Mouse (Mus musculus): ENCODE results near the gene Hrct1. TPM values are rescaled to one million over a fixed set of nuclear protein-coding genes. Genes with fewer than 3 reads are reported as not detected.

Gene Hrct1
- polyA plus RNA-seq, 1 experiment from 2014 or later: 0.19 TPM

DNA sequence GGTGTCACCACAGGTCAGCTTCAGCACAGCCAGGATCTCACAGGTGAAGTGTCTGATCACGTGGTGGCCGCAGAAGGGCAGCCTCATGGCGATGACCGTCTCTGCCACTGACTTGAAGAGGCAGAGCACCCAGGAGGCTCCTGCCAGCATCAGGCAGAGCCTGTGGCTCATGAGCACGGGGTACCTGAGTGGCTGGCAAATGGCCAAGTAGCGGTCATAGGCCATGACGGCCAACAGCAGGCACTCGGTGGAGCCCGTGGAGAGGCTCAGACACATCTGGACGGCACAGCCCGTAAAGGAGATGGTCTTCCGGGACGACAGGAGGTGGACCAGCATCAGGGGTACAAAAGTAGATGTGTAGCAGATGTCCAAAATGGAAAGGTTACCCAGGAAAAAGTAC, 21.0 kb upstream of the Hrct1 start:
- H3K36me3 ChIP-seq: no peaks in the 10 kb centered on the region
- WGBS (ENCODE audit: insufficient replicate concordance): 76% methylated on average over 13 of the region's 13 CpGs
- H3K9me3 ChIP-seq (replicated peaks): no peaks in the 10 kb centered on the region
- peaks cover 46% of the 10 kb centered on the region for H3K27me3 ChIP-seq (replicated peaks)
- no peaks in the 10 kb centered on the region for H3K4me1 ChIP-seq
- H3K4me2 ChIP-seq: no peak overlapping the region
- H3K4me3 ChIP-seq: no peak overlapping the region
- H3K9ac ChIP-seq: no peak overlapping the region
- no peak overlapping the region for H3K27ac ChIP-seq
- ATAC-seq: no peak

DNA sequence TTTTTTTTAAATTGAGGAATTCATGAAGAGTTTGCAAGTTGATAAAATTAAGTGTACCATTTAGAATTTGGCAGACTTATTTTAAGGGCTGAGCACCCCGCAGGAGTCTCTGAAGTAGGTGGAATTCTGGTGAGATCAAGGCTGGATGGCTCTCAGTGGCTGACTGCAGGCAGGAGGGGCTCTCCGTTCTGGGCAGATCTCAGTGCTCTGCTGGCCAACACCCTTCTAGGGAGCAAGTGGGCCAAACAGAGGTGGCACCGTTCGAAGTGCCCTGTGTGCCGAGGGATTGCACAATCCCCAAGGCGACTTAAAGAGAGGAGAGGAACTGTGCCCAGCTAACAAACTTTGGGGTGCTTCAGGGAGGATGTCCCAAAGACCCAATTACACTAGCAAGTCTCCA, 17.1 kb upstream of the Hrct1 start, which contains the start of gene Olfr71:
Olfr71 (minus strand) TSS at position 387 of the 400 bp plus-strand sequence.
- ATAC-seq: no peak
- Histone ChIP-seq H3K9me3 (replicated peaks) (no peaks in the 10 kb centered on the region), H3K36me3 (no peaks in the 10 kb centered on the region), H3K27ac (no peak within 1 kb of the TSS), H3K4me2 (no peak within 1 kb of the TSS), H3K4me3 (no peak within 1 kb of the TSS), H3K4me1 (no peaks in the 10 kb centered on the region), H3K27me3 (replicated peaks) (peaks cover 62% of the 10 kb centered on the region), H3K9ac (no peak within 1 kb of the TSS)
- 62% methylated on average over 6 of the region's 6 CpGs for WGBS (ENCODE audit: insufficient replicate concordance)

DNA sequence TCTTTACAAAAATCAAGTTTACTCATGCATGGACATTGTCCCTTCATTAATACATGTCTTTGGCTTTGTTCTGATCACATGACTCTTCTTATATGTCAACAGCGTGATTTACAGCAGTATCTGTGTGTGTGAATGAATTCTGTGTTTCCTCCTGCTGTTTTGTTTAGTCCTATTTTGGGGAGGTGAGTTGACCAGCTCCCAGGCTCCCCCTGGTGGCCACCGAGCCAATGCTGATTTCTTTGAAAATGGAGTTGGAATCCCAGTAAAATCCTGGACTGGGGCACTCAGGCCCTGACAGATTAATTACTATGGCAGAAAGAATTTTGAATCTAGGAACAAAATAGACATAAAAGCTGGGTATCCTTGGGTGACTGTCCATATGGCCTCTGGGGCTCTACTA, 15.2 kb upstream of the Hrct1 start:
- H3K36me3 ChIP-seq: no peaks in the 10 kb centered on the region
- H3K27me3 ChIP-seq (replicated peaks): peaks cover 57% of the 10 kb centered on the region
- H3K9ac ChIP-seq: no peak overlapping the region
- 1% methylated on average over 2 of the region's 2 CpGs for WGBS (ENCODE audit: insufficient replicate concordance)
- H3K27ac ChIP-seq: no peak overlapping the region
- no peaks in the 10 kb centered on the region for H3K4me1 ChIP-seq
- H3K4me3 ChIP-seq: no peak overlapping the region
- ATAC-seq: no peak
- no peaks in the 10 kb centered on the region for H3K9me3 ChIP-seq (replicated peaks)
- H3K4me2 ChIP-seq: no peak overlapping the region

DNA sequence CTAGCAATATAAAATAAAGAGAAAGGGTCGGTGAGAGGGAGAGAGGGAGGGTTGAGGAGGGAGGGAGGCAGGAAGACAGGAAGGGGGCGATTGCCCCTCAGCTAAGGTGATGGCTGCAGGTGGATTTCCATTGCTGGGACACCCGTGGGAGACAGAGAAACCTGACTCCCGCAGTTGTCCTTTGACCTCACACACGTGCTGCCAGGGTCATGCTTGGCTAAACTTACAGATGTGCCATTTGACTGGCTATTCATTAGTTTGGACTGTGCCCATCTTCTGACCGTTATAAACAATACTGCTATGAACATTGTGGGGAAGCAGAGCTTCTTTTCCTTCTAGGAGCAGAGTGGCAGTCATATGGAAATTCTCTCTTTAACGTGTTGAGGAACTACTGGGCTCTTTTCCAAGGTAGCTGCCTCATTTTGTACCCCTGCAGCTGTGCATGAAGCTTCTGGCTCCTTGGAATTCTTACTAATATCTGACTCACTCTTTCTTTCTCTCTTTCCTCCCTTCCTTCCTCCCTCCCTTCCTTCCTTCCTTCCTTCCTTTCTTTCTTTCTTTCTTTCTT, 13.3 kb upstream of the Hrct1 start:
- H3K9ac ChIP-seq: no peak overlapping the region
- H3K4me1 ChIP-seq: no peaks in the 10 kb centered on the region
- ATAC-seq: no peak
- no peak overlapping the region for H3K4me3 ChIP-seq
- no peak overlapping the region for H3K27ac ChIP-seq
- H3K27me3 ChIP-seq (replicated peaks): peaks cover 42% of the 10 kb centered on the region
- H3K4me2 ChIP-seq: no peak overlapping the region
- H3K9me3 ChIP-seq (replicated peaks): no peaks in the 10 kb centered on the region
- no peaks in the 10 kb centered on the region for H3K36me3 ChIP-seq
- 37% methylated on average over 7 of the region's 7 CpGs for WGBS (ENCODE audit: insufficient replicate concordance)

DNA sequence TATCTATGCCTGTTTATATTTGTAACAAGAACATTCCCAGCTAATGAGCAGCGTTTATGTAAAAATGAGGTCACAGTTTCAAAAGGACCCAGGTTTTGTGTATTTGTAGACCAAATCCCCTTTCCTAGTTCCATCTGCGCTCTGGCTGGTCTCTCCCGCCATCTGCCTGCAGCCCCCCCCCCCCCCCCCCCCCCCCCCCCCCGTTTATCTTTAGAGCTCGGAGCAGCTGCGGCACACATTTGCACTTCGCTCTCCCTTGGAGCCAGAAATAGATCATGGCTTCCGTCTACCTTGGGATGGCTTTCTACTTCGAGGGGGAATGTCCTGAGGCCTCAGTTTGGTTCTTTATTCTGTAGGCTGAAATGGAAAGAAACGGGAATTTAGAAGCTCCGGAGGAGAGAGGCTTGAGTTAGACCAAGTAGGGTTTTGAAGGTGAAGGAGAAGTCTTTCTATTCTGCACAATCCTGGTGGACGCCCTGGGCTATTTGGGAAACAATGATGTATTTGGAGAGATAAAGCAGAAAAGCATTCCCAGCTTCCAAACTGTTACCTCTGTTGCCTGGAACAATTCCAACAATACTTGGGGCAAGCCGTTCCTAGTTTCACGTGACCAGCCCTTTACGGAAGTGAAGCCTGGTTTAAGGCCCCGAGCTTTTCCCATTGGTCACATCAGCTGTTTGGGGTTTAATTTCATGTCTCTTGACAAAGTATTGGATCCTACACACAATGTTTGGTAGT, 6.3 kb upstream of the Hrct1 start:
- H3K9me3 ChIP-seq (replicated peaks): no peaks in the 10 kb centered on the region
- H3K27ac ChIP-seq: no peak overlapping the region
- H3K36me3 ChIP-seq: no peaks in the 10 kb centered on the region
- H3K4me2 ChIP-seq: no peak overlapping the region
- ATAC-seq: no peak
- WGBS (ENCODE audit: insufficient replicate concordance): 61% methylated on average over 14 of the region's 16 CpGs
- H3K9ac ChIP-seq: no peak overlapping the region
- 0 out of 2 replicates have a peak, but pooled peaks cover 2% of the 10 kb centered on the region for H3K27me3 ChIP-seq (replicated peaks)
- H3K4me1 ChIP-seq: peaks cover 2% of the 10 kb centered on the region; the same call in 1 of the 2 replicates
- no peak overlapping the region for H3K4me3 ChIP-seq

DNA sequence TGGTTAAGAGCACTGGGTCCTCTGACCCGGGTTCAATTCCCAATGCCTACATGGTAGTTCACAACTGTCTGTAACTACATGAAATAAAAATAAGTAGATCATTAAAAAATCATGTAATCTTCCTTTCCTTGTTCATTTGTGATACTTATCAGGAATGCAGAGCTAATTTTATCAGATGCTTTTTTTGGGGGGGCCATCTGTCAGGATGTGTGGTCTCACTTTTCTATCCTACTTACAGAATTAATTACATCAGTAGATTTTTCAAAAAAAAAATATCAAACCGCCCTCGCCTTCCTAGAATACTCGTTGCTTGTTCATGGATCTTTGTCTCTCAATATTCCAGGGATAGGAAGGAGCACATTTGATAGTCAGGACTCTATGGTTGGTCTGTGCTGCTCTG, 4.8 kb upstream of the Hrct1 start:
- no peak overlapping the region for H3K27ac ChIP-seq
- no peaks in the 10 kb centered on the region for H3K9me3 ChIP-seq (replicated peaks)
- ATAC-seq: no peak
- H3K4me1 ChIP-seq: peaks cover 16% of the 10 kb centered on the region
- no peak overlapping the region for H3K4me3 ChIP-seq
- no peak overlapping the region for H3K9ac ChIP-seq
- no peaks in the 10 kb centered on the region for H3K36me3 ChIP-seq
- H3K27me3 ChIP-seq (replicated peaks): no peaks in the 10 kb centered on the region
- 72% methylated on average over 4 of the region's 4 CpGs for WGBS (ENCODE audit: insufficient replicate concordance)
- H3K4me2 ChIP-seq: no peak overlapping the region

DNA sequence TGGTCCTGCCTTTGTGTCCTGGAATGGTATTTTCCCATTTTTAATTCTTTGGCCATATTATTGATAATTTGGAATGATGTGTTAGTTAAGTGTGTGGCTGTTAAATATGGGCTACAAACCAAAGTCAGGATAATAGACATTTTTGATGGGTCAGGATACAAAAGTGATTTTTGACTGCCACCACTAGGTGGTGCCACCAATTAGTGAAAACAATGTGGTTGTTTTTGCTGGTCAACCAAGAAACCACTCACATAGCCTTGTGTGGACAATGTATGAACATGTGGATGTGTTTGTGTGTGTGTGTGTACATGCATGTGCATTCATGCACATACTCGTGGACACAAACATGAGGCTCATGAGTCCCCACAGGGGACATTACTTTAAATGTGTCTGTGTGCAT, 2.2 kb upstream of the Hrct1 start:
- 7% methylated on average over 1 of the region's 1 CpGs for WGBS (ENCODE audit: insufficient replicate concordance)
- no peak overlapping the region for H3K9ac ChIP-seq
- H3K27ac ChIP-seq: no peak overlapping the region
- ATAC-seq: no peak
- H3K4me2 ChIP-seq: no peak overlapping the region
- no peak overlapping the region for H3K4me3 ChIP-seq
- no peaks in the 10 kb centered on the region for H3K27me3 ChIP-seq (replicated peaks)
- no peaks in the 10 kb centered on the region for H3K9me3 ChIP-seq (replicated peaks)
- H3K4me1 ChIP-seq: peaks cover 42% of the 10 kb centered on the region
- no peaks in the 10 kb centered on the region for H3K36me3 ChIP-seq

DNA sequence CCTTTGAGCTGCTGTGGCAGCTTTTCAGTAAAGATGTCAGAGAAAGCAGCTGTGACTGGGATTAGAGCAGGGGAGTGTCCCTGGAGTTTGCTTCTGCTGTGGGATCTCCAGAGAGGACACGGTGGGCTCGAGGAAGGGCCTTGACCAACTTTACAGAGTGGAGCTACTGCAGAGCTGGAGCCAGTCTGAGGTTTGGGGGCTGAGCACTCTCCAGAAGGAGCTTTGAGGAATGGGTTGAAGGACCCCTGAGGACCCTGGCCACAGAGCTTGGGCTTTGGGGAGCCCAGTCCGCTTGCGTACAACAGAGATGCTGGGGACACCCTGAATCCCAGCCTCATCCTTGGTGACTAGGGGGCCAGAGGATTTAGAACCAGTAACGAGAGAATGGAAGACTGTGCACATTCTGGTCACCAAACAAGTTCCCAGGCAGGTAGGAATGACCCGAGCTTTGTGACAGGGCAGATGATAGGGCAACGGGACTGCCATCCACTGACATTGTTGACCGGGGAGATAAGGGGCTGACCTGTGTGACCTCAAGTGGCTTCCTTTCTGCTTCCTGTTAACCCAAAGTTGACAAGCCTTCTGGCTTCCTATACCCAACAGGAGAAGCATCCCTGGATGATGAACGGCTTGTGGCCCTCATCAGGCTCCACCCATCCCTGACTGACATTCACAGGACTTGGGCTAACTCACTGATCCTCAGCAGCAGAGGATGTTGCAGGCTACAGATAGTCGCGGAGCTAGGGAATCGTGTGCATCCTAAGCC, 577 bp upstream of the Hrct1 start:
- Histone ChIP-seq H3K36me3 (no peaks in the 10 kb centered on the region), H3K4me2 (no peak overlapping the region), H3K4me3 (no peak overlapping the region), H3K9ac (no peak overlapping the region), H3K27ac (no peak overlapping the region), H3K27me3 (replicated peaks) (no peaks in the 10 kb centered on the region; the same call in 1 of the 2 replicates), H3K9me3 (replicated peaks) (no peaks in the 10 kb centered on the region), H3K4me1 (peaks cover 56% of the 10 kb centered on the region)
- ATAC-seq: no peak
- 39% methylated on average over 12 of the region's 12 CpGs for WGBS (ENCODE audit: insufficient replicate concordance)

DNA sequence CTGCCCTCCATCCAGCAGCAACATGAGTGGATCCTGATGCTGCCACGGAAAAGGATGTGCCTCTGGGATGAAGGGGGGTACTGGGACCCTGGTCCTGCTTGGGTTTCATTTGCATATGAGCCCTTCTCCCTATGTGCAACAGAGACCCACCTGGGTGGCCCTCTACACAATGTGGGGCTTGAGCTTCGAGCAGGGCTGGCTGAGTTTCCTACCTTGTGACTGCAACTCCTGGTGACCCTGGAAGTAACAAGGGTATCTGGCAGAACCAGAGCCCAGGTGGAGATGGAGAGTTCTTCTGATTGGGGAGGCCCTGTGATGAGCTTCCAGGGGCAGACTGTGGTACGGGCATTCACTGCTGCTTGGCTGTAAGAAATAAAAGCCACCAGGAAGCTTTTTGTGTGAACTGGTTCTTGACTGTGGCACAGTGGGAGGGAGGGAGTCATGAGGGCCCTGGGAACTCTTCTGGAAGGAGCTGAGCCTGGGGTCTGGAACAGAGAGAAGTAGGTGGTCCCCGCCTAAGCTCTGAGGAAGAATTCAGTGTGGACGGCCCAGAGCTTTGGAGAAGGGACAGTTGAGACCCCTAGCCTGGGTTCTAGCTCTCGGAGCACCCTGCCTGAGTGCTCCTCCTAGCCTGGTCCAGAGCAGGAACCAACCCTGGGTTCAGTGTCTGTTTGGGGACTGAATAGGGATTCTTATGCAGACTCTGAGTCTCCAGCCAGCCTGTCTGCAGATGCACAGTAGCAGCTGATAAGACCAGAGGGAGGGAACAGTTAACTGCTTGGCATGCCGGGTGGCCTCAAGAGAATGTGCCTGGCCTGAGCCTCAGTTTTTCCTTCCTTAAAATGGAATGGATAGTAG, 959 bp downstream of the Hrct1 start:
- peak overlapping the region; percentile 50 for H3K27ac ChIP-seq
- peak; percentile 53 for ATAC-seq

DNA sequence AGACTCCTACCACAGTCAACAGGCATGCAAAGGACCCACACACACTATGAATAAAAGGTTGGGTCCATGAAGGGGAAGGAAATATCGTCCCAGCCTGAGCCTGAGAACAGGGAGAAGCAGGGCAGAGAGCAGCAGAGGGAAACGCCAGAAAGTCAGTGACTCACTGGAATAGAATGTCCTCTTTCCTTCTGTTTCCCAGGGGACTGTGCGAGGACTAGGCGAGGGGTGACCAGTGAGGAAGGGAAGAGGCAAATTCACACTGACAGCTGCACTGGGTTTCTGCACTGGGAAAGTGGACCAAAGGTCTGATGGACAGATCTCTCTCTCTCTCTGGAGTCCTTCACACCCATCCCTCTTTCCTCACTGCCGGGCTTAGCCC, 1.6 kb downstream of the Hrct1 start:
- 0 out of 2 replicates have a peak, but pooled peaks have one; percentile 13 for ATAC-seq
- WGBS (ENCODE audit: insufficient replicate concordance): 18% methylated on average over 5 of the region's 5 CpGs
- Histone ChIP-seq H3K4me1 (peaks cover 62% of the 10 kb centered on the region), H3K4me2 (0 out of 2 replicates have a peak overlapping the region, but pooled peaks have one; percentile 3), H3K27ac (peak overlapping the region; percentile 50), H3K4me3 (no peak overlapping the region), H3K27me3 (replicated peaks) (peaks cover 6% of the 10 kb centered on the region; the same call in 1 of the 2 replicates), H3K9me3 (replicated peaks) (no peaks in the 10 kb centered on the region), H3K9ac (no peak overlapping the region), H3K36me3 (no peaks in the 10 kb centered on the region)

More for the DNA sequence above, 959 bp downstream of the Hrct1 start:
- H3K4me2 ChIP-seq: 0 out of 2 replicates have a peak overlapping the region, but pooled peaks have one; percentile 3
- no peaks in the 10 kb centered on the region for H3K36me3 ChIP-seq
- peaks cover 62% of the 10 kb centered on the region for H3K4me1 ChIP-seq
- H3K9ac ChIP-seq: no peak overlapping the region
- H3K4me3 ChIP-seq: no peak overlapping the region
- WGBS (ENCODE audit: insufficient replicate concordance): 43% methylated on average over 7 of the region's 7 CpGs
- no peaks in the 10 kb centered on the region for H3K9me3 ChIP-seq (replicated peaks)
- H3K27me3 ChIP-seq (replicated peaks): peaks cover 6% of the 10 kb centered on the region; the same call in 1 of the 2 replicates

DNA sequence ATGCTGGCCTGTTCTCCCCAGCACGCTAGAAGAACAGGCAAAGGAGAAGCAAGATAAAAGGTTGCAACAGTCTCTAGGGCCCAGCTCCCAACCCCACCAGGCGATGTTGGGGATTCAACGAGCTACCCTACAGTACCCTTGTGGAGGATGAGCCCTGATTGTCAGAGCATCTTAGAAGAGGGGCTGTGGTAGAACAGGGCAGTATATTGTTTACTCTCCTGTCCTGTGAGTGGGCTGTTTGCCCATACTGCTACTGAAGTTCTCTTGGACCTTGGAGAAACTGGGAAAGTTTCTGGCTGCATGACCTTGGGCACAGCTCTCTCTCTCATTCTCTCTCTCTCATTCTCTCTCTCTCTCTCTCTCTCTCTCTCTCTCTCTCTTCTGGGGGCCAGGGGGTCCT, 2.1 kb downstream of the Hrct1 start:
- Histone ChIP-seq H3K9me3 (replicated peaks) (no peaks in the 10 kb centered on the region), H3K36me3 (no peaks in the 10 kb centered on the region), H3K4me3 (no peak overlapping the region), H3K4me2 (no peak overlapping the region), H3K27me3 (replicated peaks) (peaks cover 6% of the 10 kb centered on the region; the same call in 1 of the 2 replicates), H3K9ac (no peak overlapping the region), H3K4me1 (peaks cover 62% of the 10 kb centered on the region), H3K27ac (peak overlapping the region; percentile 50)
- 36% methylated on average over 3 of the region's 3 CpGs for WGBS (ENCODE audit: insufficient replicate concordance)
- ATAC-seq: no peak
